Mouse (Mus musculus) spleen, adult 18-20 months (tissue): ENCODE data around the gene Adh1.

Experiments used
- DNase-seq, 2 experiments: peaks; one replicate each; pipeline ENCODE4 v3.0.0; 2022; ENCODE audit warnings: mixed read lengths in 2 of 2

The Adh1 gene

GRCm38 (mm10) chr3:138291529-138292117, 30.8 kb downstream of the Adh1 start:
- DNase-seq = no peak

- no peak for DNase-seq
Measured at GRCm38 (mm10) chr3:138293298-138293895, 32.6 kb downstream of the Adh1 start.

- no peak for DNase-seq
Measured at GRCm38 (mm10) chr3:138300130-138300529, 39.3 kb downstream of the Adh1 start.

- no peak for DNase-seq
Measured at GRCm38 (mm10) chr3:138302676-138303075, 41.9 kb downstream of the Adh1 start.

- no peak for DNase-seq
Measured at GRCm38 (mm10) chr3:138303771-138304488, 43.1 kb downstream of the Adh1 start.

GRCm38 (mm10) chr3:138304489-138304871, 43.7 kb downstream of the Adh1 start:
- no peak for DNase-seq

GRCm38 (mm10) chr3:138305486-138306289, 44.9 kb downstream of the Adh1 start:
- no peak for DNase-seq

- no peak for DNase-seq
Measured at GRCm38 (mm10) chr3:138306290-138306683, 45.5 kb downstream of the Adh1 start.

- DNase-seq = no peak
Measured at GRCm38 (mm10) chr3:138309910-138310309, 49.1 kb downstream of the Adh1 start.

- DNase-seq = no peak
Measured at GRCm38 (mm10) chr3:138311015-138311414, 50.2 kb downstream of the Adh1 start.

GRCm38 (mm10) chr3:138312965-138313364, 52.2 kb downstream of the Adh1 start, which contains the start of gene Adh6a:
Gene Adh6a, plus strand, starts transcription at chr3:138313286.
- DNase-seq = no peak

- no peak for DNase-seq
Measured at GRCm38 (mm10) chr3:138316908-138317472, 56.2 kb downstream of the Adh1 start.

GRCm38 (mm10) chr3:138325001-138325400, 64.2 kb downstream of the Adh1 start:
- DNase-seq = no peak

- no peak for DNase-seq
Measured at GRCm38 (mm10) chr3:138325466-138325865, 64.7 kb downstream of the Adh1 start.

GRCm38 (mm10) chr3:138333910-138334309, 73.1 kb downstream of the Adh1 start:
- DNase-seq = no peak

GRCm38 (mm10) chr3:138334320-138334719, 73.5 kb downstream of the Adh1 start:
- DNase-seq = no peak

- no peak for DNase-seq
Measured at GRCm38 (mm10) chr3:138335566-138335965, 74.8 kb downstream of the Adh1 start.

- no peak for DNase-seq
Measured at GRCm38 (mm10) chr3:138336104-138336754, 75.4 kb downstream of the Adh1 start.
